Mouse (Mus musculus) stomach, adult 2 months (tissue): ENCODE measurements around the gene Trp73. TPM values are rescaled to one million over a fixed set of nuclear protein-coding genes. Genes with fewer than 3 reads are reported as not detected.

ENCODE experiments used
- polyA plus RNA-seq: library from polyadenylated mRNA; depleted of rRNA; stranded (reverse); fragments of >200 nt; gene quantifications from 2 replicates; pipeline ENCODE4 v1.2.3, GENCODE M21; 2012; rRNA removed

Trp73 gene
- polyA plus RNA-seq: 0.57 and 1.0 TPM in 2 replicates

GRCm38 (mm10) chr4:154140182-154140212, at the start of gene Trp73:
Gene Trp73, minus strand, starts transcription at chr4:154140208.

GRCm38 (mm10) chr4:154170506-154171150, 30.6 kb upstream of the Trp73 start, which contains the start of gene Megf6:
Gene Megf6, plus strand, starts transcription at chr4:154170730.

GRCm38 (mm10) chr4:154160538-154161390, 20.8 kb upstream of the Trp73 start, which contains the start of gene Tprgl:
Gene Tprgl, minus strand, starts transcription at chr4:154160666.

GRCm38 (mm10) chr4:154142211-154143040, 2.4 kb upstream of the Trp73 start, which contains the start of gene Wrap73:
Gene Wrap73, plus strand, starts transcription at chr4:154142372.

GRCm38 (mm10) chr4:154042577-154042976, 97.4 kb downstream of the Trp73 start, which contains the start of gene Ccdc27:
Gene Ccdc27, minus strand, starts transcription at chr4:154042677.

GRCm38 (mm10) chr4:154025641-154026440, 114.2 kb downstream of the Trp73 start, which contains the start of gene Smim1:
Gene Smim1, minus strand, starts transcription at chr4:154026230.

GRCm38 (mm10) chr4:154011646-154012089, 128.3 kb downstream of the Trp73 start, which contains the start of gene Lrrc47:
Gene Lrrc47, plus strand, starts transcription at chr4:154011731.

Other genes starting within 250 kb of the Trp73 start
- gene A430005L14Rik, start 183.0 kb downstream of the Trp73 start, polyA plus RNA-seq: 22.0 and 31.1 TPM in 2 replicates
- 4.2 and 5.3 TPM in 2 replicates for gene Dffb, start 165.1 kb downstream of the Trp73 start, polyA plus RNA-seq
- gene Cep104, start 165.0 kb downstream of the Trp73 start, polyA plus RNA-seq: 5.3 and 5.5 TPM in 2 replicates
- 25.4 and 35.3 TPM in 2 replicates for gene Lrrc47, start 128.5 kb downstream of the Trp73 start, polyA plus RNA-seq
- 19.0 and 23.7 TPM in 2 replicates for gene Smim1, start 114.0 kb downstream of the Trp73 start, polyA plus RNA-seq
- gene Ccdc27, start 97.5 kb downstream of the Trp73 start, polyA plus RNA-seq: not detected in 2 replicates
- gene Wrap73, start 2.2 kb upstream of the Trp73 start, polyA plus RNA-seq: 13.1 and 13.3 TPM in 2 replicates
- 73.7 and 93.7 TPM in 2 replicates for gene Tprgl, start 20.5 kb upstream of the Trp73 start, polyA plus RNA-seq
- 9.5 and 11.1 TPM in 2 replicates for gene Megf6, start 30.5 kb upstream of the Trp73 start, polyA plus RNA-seq
- 46.9 and 47.0 TPM in 2 replicates for gene Arhgef16, start 161.5 kb upstream of the Trp73 start, polyA plus RNA-seq
- gene B230104I21Rik, start 195.9 kb upstream of the Trp73 start, polyA plus RNA-seq: not detected in 2 replicates